Mouse (Mus musculus) neural tube, embryonic 12.5 days (tissue): ENCODE data around the gene C2cd3. TPM values are rescaled to one million over a fixed set of nuclear protein-coding genes. Genes with fewer than 3 reads are reported as not detected.
"Not testable (repeated sequence)": the region's sequence is repeated elsewhere in the genome, so short reads cannot be mapped to it uniquely, and the experiment has no call there.

Experiments used
- ATAC-seq: fragments of 200-750 bp; cut with Nextera tagmentation; 2 replicates; pipeline ENCODE4 v1.8.0; 2017; ENCODE audit warnings: low read depth, mild to moderate bottlenecking, moderate TSS enrichment, moderate library complexity; ENCODE audit not compliant: low FRiP score
- H3K27ac ChIP-seq: fragments of 300-500 bp; sonication (generic); 2 replicates; pipeline ENCODE4 v1.5.1; 2016
- H3K27me3 ChIP-seq: fragments of 300-500 bp; sonication (generic); replicated peaks from 2 replicates; pipeline ENCODE4 v1.6.1; 2016; ENCODE audit warnings: mild to moderate bottlenecking
- H3K36me3 ChIP-seq: fragments of 300-500 bp; sonication (generic); 2 replicates; pipeline ENCODE4 v1.6.1; 2016; ENCODE audit warnings: mild to moderate bottlenecking
- H3K4me1 ChIP-seq: fragments of 300-500 bp; sonication (generic); 2 replicates; pipeline ENCODE4 v1.6.1; 2016
- H3K4me2 ChIP-seq: fragments of 300-500 bp; sonication (generic); replicated peaks from 2 replicates; pipeline ENCODE4 v1.6.1; 2016; ENCODE audit warnings: mild to moderate bottlenecking
- H3K4me3 ChIP-seq: fragments of 300-500 bp; sonication (generic); 2 replicates; pipeline ENCODE4 v1.5.1; 2016
- H3K9ac ChIP-seq: fragments of 300-500 bp; sonication (generic); 2 replicates; pipeline ENCODE4 v1.6.1; 2016; ENCODE audit warnings: mild to moderate bottlenecking
- H3K9me3 ChIP-seq: fragments of 300-500 bp; sonication (generic); 2 replicates; pipeline ENCODE4 v1.6.1; 2016; ENCODE audit warnings: mild to moderate bottlenecking
- WGBS: fragments of 180-500 bp; shearing (Covaris S2); methylation state at CpG from one replicate; pipeline ENCODE4 v1.1.7; 2016; 5-methylcytosine and 5-hydroxymethylcytosine counted together
- polyA plus RNA-seq: library from polyadenylated mRNA; unstranded; fragments of >200 nt; fragmentation: Nextera tagmentation; extraction: Ambion mirVana; gene quantifications from 2 replicates; pipeline ENCODE4 v1.2.1, GENCODE M21; 2016

Gene C2cd3
- polyA plus RNA-seq, 1 experiment from 2014 or later, result 28.9 TPM

DNA sequence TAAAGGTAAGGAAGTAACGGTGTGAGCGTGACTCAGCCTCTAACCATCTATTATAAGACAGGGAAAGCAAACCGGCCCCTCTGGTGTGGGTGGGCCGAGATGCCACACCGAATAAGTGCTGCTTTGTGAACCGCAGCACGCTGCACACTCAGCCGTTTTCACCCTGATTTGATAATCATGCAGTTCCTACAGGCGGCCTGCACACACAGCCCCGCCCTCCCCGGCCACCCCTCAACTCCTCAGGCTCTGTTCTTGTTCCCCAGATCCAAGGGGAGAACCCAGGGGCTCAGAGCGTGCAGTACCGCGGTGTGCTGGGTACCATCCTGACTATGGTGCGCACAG lies 107.8 kb downstream of the C2cd3 start:
- Histone ChIP-seq H3K9me3 (no peaks in the 10 kb centered on the region), H3K4me1 (no peaks in the 10 kb centered on the region), H3K9ac (no peak overlapping the region), H3K27ac (no peak overlapping the region), H3K36me3 (no peaks in the 10 kb centered on the region), H3K27me3 (no peaks in the 10 kb centered on the region), H3K4me3 (no peak overlapping the region), H3K4me2 (no peak overlapping the region)
- no peak for ATAC-seq
- WGBS, result 71% methylated on average over 15 of the region's 15 CpGs

DNA sequence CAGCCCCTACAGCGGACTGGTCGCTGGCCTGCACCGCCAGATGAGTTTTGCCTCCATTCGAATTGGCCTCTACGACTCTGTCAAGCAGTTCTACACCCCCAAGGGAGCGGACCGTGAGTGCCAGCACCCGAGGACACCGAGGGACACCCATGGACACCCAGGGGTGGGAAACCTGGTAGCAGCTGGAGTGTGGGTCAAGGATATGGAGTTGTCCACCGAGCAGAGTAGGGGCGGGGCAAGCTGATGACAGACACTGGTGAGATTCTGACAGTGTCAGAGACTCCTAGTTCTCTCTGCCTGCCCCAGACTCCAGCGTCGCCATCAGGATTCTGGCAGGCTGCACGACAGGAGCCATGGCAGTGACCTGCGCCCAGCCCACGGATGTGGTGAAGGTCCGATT lies 108.1 kb downstream of the C2cd3 start:
- ATAC-seq, result no peak
- Histone ChIP-seq H3K4me3 (no peak overlapping the region), H3K9ac (no peak overlapping the region), H3K4me1 (no peaks in the 10 kb centered on the region), H3K36me3 (no peaks in the 10 kb centered on the region), H3K27ac (no peak overlapping the region), H3K4me2 (no peak overlapping the region), H3K27me3 (no peaks in the 10 kb centered on the region), H3K9me3 (no peaks in the 10 kb centered on the region)
- 86% methylated on average over 17 of the region's 17 CpGs for WGBS

DNA sequence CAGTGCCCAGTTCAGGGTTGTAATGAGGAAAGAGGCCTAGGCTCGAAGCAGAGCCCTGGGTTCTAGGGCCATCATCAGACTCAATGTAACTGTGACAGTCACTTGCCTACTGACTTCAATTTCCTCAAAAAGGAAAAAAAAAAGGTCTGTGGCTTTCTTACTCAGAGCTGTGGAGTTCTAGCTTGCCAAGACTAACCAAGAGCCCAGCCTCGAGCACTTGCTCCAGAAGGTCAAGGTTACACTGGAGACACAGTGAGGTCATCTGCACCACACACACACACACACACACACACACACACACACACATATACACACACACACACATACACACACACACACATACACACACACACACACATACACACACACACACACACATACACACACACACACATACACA lies 110.0 kb downstream of the C2cd3 start:
- ATAC-seq, H3K4me1 ChIP-seq, H3K4me2 ChIP-seq, H3K9me3 ChIP-seq, H3K9ac ChIP-seq, H3K27me3 ChIP-seq, H3K4me3 ChIP-seq, H3K27ac ChIP-seq, H3K36me3 ChIP-seq: not testable (repeated sequence)
- 92% methylated on average over 2 of the region's 2 CpGs for WGBS

DNA sequence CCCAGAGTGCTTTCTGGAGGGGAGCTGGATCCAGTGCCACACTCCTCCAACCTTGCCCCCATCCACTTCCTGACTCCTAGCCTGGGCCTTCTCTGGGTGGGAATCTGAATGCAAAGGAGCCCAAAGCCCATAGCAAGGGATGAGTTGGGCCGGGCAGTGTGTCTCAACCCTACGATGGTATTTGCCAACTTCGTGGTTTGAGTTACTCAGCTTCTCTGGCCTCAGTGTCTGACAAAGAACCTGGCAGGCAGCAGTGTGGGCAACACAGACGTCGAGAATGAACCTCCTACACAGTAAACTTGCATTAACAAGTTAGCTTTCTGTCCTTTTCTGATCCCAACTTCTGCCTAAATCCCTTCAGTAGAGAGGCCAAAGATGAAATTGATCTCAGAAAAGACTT lies 112.5 kb downstream of the C2cd3 start:
- H3K4me3 ChIP-seq, result no peak overlapping the region
- H3K9me3 ChIP-seq, result no peaks in the 10 kb centered on the region
- no peak overlapping the region for H3K4me2 ChIP-seq
- no peak for ATAC-seq
- no peaks in the 10 kb centered on the region for H3K4me1 ChIP-seq
- no peaks in the 10 kb centered on the region for H3K36me3 ChIP-seq
- H3K27me3 ChIP-seq, result no peaks in the 10 kb centered on the region
- no peak overlapping the region for H3K9ac ChIP-seq
- WGBS, result 89% methylated on average over 5 of the region's 5 CpGs
- no peak overlapping the region for H3K27ac ChIP-seq

DNA sequence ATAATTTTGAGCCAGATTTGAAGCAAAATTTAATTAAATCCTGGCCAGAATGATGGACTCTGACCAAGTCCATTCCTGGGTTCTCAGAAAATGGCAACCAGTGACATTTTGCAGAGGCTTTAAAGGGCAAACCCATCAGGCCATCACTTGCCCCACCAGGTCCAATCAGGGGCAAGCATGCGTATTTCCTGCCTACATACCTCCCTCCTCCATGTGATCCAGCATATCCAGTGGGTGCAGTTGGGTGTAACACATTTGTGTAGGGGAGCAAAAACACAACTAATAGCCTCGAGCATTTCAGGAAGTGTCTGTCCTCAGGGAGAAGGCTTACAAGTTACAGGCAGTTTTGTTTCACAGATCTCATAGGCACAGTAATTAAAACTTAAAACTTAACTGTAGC lies 115.3 kb downstream of the C2cd3 start:
- Histone ChIP-seq H3K4me1 (0 out of 2 replicates have a peak, but pooled peaks cover under 1% of the 10 kb centered on the region), H3K9ac (no peak overlapping the region), H3K4me2 (no peak overlapping the region), H3K36me3 (no peaks in the 10 kb centered on the region), H3K9me3 (no peaks in the 10 kb centered on the region), H3K27me3 (0 out of 2 replicates have a peak, but pooled peaks cover under 1% of the 10 kb centered on the region), H3K4me3 (no peak overlapping the region), H3K27ac (no peak overlapping the region)
- ATAC-seq, result no peak
- 72% methylated on average over 2 of the region's 2 CpGs for WGBS

DNA sequence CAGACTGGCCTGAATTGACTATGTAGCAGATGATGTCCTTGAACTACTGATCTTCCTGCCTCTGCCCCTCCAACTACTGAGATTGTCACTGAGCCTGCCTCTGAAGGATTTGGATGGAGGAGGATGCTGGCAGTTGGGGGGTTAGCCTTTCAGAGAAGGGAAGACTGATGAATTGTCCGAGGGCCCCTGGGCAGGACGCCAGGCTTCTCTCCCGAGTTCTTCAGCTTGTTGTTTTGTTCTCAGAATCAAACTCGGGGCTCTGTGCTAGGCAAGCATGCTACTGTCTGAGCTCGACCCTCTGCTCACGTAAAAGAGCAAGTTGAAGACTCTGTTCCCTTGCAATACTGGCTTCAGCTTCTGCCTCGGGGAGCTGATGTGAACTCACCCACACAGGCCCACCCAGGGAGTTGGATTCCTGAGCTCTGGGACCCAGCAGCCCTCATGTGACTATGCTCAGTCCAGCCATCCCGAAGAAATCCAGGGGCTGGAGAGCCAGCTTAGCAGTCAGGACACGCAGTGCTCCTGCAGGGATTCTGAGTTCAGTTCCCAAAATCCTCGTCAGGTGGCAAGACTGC lies 116.5 kb downstream of the C2cd3 start:
- H3K4me1 ChIP-seq, result peaks cover 13% of the 10 kb centered on the region
- peak; percentile 38; the same call in 1 of the 2 replicates for ATAC-seq
- no peak overlapping the region for H3K9ac ChIP-seq
- no peak overlapping the region for H3K4me2 ChIP-seq
- no peak overlapping the region for H3K27ac ChIP-seq
- no peaks in the 10 kb centered on the region for H3K36me3 ChIP-seq
- H3K27me3 ChIP-seq, result peaks cover 10% of the 10 kb centered on the region; the same call in 1 of the 2 replicates
- H3K4me3 ChIP-seq, result no peak overlapping the region
- 48% methylated on average over 10 of the region's 10 CpGs for WGBS
- no peaks in the 10 kb centered on the region for H3K9me3 ChIP-seq

DNA sequence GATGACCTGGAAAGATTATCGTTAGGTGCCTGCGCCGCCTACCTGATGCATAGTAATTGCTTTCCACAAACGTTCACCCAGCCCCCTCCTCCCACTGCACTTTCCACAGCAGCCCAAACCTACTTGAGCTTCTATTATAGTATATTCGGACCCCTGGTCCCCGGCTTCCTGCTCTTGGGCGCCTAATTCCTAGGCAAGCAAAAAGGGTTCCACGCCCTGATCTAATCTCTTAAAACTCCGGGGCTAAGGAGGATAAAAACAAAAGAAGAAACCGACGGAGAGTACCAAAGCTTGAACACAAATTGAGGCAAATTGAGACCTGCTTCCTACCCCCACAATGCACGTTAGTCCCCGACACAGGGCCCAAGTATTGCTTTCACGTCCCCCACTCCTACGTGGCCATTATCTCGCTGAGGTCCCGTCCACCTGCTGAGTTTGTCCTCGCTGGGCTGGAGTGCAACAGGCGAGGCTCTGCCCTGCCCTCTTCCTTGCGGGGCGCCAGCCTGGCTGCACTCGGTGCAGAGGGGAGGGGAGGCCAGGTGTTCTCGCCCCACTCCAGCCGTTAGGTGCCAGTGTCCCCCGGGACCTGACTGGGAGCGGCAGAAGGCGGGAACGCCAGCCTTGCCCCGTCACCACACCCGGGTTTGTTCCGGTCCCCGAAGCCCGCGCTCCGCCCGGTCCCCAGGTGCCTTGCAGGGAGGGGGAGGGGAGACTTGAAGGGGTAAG lies 120.5 kb downstream of the C2cd3 start:
- no peak overlapping the region for H3K27ac ChIP-seq
- peaks cover 10% of the 10 kb centered on the region; the same call in 1 of the 2 replicates for H3K27me3 ChIP-seq
- peak; percentile 27 for ATAC-seq
- H3K9me3 ChIP-seq, result no peaks in the 10 kb centered on the region
- peak overlapping the region; percentile 49 for H3K9ac ChIP-seq
- 3% methylated on average over 36 of the region's 36 CpGs for WGBS
- H3K36me3 ChIP-seq, result no peaks in the 10 kb centered on the region
- peaks cover 36% of the 10 kb centered on the region for H3K4me1 ChIP-seq
- peak overlapping the region; percentile 86 for H3K4me2 ChIP-seq
- H3K4me3 ChIP-seq, result peak overlapping the region; percentile 44

DNA sequence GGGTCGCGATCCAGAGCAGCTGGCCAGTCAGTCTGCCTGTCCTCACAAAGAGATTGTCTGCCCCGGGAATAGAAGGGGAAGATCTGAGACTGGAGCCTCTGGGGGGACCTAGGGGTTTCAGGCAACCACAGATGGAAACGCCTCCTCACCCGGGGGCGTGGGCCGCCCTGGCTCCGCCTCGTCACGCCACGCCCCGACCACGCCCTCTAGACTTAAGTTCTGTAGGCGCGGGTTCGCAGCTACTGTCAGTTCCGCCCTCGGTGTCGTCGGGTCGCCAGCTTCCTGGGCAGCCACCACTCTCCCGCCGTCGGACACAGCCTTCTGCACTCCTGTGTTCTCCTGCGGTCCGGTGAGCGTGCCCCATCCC lies 121.1 kb downstream of the C2cd3 start, which contains the start of gene Ucp2:
Gene Ucp2 (plus strand): TSS at position 221 of the 367 bp plus-strand sequence.
- peak; percentile 51 for ATAC-seq
- H3K27ac ChIP-seq, result no peak within 1 kb of the TSS
- peaks cover 36% of the 10 kb centered on the region for H3K4me1 ChIP-seq
- H3K27me3 ChIP-seq, result peaks cover 10% of the 10 kb centered on the region; the same call in 1 of the 2 replicates
- H3K4me2 ChIP-seq, result peak within 1 kb of the TSS; percentile 86
- H3K9ac ChIP-seq, result peak within 1 kb of the TSS; percentile 49
- peak within 1 kb of the TSS; percentile 44 for H3K4me3 ChIP-seq
- H3K36me3 ChIP-seq, result peaks cover under 1% of the 10 kb centered on the region; the same call in 1 of the 2 replicates
- 1% methylated on average over 27 of the region's 27 CpGs for WGBS
- H3K9me3 ChIP-seq, result no peaks in the 10 kb centered on the region

DNA sequence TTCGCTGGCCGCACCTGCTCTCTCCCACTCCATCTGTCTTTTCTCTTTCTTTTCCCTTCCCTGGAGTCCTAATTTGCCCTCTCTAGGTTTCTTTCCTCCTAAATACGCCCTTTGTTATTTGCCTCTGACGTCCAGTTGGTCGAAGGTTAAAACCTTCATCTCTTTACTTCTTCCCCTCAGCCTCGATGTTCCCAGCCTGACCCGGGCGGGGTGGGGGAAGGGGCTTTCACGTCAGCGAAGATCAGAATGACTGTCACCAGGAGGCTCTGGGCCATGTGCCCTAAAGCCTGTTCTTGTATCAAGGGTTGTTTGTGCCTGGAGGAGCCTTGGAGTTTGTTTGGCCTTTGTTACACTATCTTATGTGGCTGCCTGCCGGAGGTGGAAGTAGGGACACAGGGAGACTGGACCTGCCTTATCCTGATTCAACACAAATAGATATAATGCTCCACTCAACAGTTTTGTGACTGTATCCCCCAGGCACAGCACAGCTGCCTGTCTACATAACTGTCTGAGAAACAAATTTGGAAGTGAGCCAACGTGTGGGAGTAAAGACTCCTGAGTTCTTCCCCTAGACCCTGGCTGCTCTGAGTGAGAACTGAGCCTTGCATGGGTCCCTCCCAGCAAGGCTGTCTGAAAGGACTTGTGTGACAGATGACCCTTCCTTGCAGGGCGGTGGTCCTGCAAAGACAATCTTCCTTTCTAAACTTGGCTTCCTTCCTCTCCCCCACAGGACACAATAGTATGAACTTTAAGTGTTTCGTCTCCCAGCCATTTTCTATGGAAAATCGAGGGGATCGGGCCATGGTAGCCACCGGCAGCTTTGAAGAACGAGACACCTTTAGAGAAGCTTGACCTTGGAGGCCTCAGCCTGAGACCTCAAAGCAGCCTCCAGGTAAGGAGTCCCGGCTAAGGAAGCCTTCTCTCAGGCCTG lies 121.7 kb downstream of the C2cd3 start:
- WGBS, result 34% methylated on average over 19 of the region's 19 CpGs
- H3K36me3 ChIP-seq, result peaks cover 6% of the 10 kb centered on the region; the same call in 1 of the 2 replicates
- H3K27me3 ChIP-seq, result peaks cover 10% of the 10 kb centered on the region; the same call in 1 of the 2 replicates
- H3K4me1 ChIP-seq, result peaks cover 36% of the 10 kb centered on the region
- H3K27ac ChIP-seq, result no peak overlapping the region
- ATAC-seq, result no peak; the same call in 1 of the 2 replicates
- H3K9ac ChIP-seq, result peak overlapping the region; percentile 49; the same call in 1 of the 2 replicates
- no peaks in the 10 kb centered on the region for H3K9me3 ChIP-seq
- peak overlapping the region; percentile 86 for H3K4me2 ChIP-seq
- H3K4me3 ChIP-seq, result peak overlapping the region; percentile 44

DNA sequence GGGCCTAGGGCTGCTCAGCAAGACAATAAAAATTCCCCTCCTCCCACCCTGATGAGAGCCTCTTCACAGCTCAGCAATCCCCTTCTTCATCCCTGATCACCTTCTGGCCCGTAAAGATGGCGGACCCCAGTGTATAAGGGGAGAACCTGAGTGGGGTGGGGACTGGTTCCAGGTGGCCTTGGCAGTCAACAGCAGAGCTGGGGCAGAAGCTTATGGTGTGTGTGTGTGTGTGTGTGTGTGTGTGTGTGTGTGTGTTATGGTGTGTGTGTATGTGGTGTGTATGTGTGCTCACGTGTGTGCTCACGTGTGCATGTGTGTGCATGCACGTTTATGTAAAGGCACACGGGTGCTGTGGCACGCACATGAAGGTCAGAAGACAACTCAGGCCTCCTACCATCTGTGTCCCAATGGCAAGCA lies 122.4 kb downstream of the C2cd3 start:
- H3K27ac ChIP-seq, result no peak overlapping the region
- H3K36me3 ChIP-seq, result peaks cover 8% of the 10 kb centered on the region; the same call in 1 of the 2 replicates
- H3K9ac ChIP-seq, result no peak overlapping the region
- peaks cover 10% of the 10 kb centered on the region; the same call in 1 of the 2 replicates for H3K27me3 ChIP-seq
- peaks cover 36% of the 10 kb centered on the region for H3K4me1 ChIP-seq
- H3K4me3 ChIP-seq, result no peak overlapping the region
- H3K4me2 ChIP-seq, result peak overlapping the region; percentile 86
- ATAC-seq, result 0 out of 2 replicates have a peak, but pooled peaks have one; percentile 2
- H3K9me3 ChIP-seq, result no peaks in the 10 kb centered on the region
- WGBS, result 89% methylated on average over 7 of the region's 7 CpGs

DNA sequence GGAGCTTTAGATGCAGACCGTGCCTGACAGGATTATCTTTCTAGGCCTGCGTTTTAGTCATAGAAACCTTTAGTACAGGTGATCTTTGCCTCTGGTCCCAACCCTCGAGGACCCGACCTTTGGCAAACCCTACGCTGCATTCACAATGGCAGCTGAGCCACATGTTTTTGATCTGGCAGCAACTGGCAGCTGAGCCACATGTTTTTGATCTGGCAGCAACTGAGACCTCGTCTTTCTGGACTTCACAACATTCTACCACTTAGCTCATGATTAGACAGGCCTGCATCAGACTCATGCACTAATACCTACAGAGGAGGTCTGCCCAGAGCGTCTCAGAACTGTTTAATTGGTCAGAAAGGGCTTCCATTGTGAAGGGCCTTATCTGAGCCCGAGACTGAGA lies 123.0 kb downstream of the C2cd3 start:
- H3K4me1 ChIP-seq, result peaks cover 36% of the 10 kb centered on the region
- H3K9ac ChIP-seq, result 0 out of 2 replicates have a peak overlapping the region, but pooled peaks have one; percentile 17
- H3K4me2 ChIP-seq, result peak overlapping the region; percentile 86
- no peak overlapping the region for H3K4me3 ChIP-seq
- peaks cover 11% of the 10 kb centered on the region; the same call in 1 of the 2 replicates for H3K36me3 ChIP-seq
- ATAC-seq, result no peak
- peaks cover 10% of the 10 kb centered on the region; the same call in 1 of the 2 replicates for H3K27me3 ChIP-seq
- no peak overlapping the region for H3K27ac ChIP-seq
- WGBS, result 63% methylated on average over 8 of the region's 8 CpGs
- no peaks in the 10 kb centered on the region for H3K9me3 ChIP-seq
